Mouse (Mus musculus): Measurements from ENCODE around the gene Cyp2d12. TPM values are rescaled to one million over a fixed set of nuclear protein-coding genes. Genes with fewer than 3 reads are reported as not detected.
"Not testable (repeated sequence)": the region's sequence is repeated elsewhere in the genome, so short reads cannot be mapped to it uniquely, and the experiment has no call there.

Cyp2d12 gene
- polyA plus RNA-seq, 1 experiment from 2014 or later: not detected

GRCm38 (mm10) chr15:82542976-82543375 lies 11.9 kb upstream of the Cyp2d12 start:
- ATAC-seq (ENCODE audit: insufficient number of reproducible peaks, insufficient read depth, low FRiP score, low read depth); H3K27ac ChIP-seq (ENCODE audit: low read length); H3K36me3 ChIP-seq (ENCODE audit: control insufficient read depth, insufficient read depth, low read length); H3K4me3 ChIP-seq (ENCODE audit: low read depth, low read length); H3K4me2 ChIP-seq (replicated peaks; ENCODE audit: low read depth, low read length); H3K4me1 ChIP-seq (ENCODE audit: control insufficient read depth, insufficient read depth, low read length); H3K27me3 ChIP-seq (ENCODE audit: control insufficient read depth, insufficient read depth, low read length); H3K9me3 ChIP-seq (ENCODE audit: control insufficient read depth, low read depth, low read length); H3K9ac ChIP-seq (replicated peaks; ENCODE audit: low read depth, low read length): not testable (repeated sequence)
- 56% methylated on average over 3 of the region's 3 CpGs for WGBS

GRCm38 (mm10) chr15:82544561-82544960 lies 10.3 kb upstream of the Cyp2d12 start:
- H3K27ac ChIP-seq (ENCODE audit: low read length); H3K9me3 ChIP-seq (ENCODE audit: control insufficient read depth, low read depth, low read length); ATAC-seq (ENCODE audit: insufficient number of reproducible peaks, insufficient read depth, low FRiP score, low read depth); H3K27me3 ChIP-seq (ENCODE audit: control insufficient read depth, insufficient read depth, low read length); H3K4me3 ChIP-seq (ENCODE audit: low read depth, low read length); H3K4me2 ChIP-seq (replicated peaks; ENCODE audit: low read depth, low read length); H3K4me1 ChIP-seq (ENCODE audit: control insufficient read depth, insufficient read depth, low read length); H3K36me3 ChIP-seq (ENCODE audit: control insufficient read depth, insufficient read depth, low read length); H3K9ac ChIP-seq (replicated peaks; ENCODE audit: low read depth, low read length): not testable (repeated sequence)

- not testable (repeated sequence) for H3K9ac ChIP-seq (replicated peaks; ENCODE audit: low read depth, low read length); H3K27ac ChIP-seq (ENCODE audit: low read length); ATAC-seq (ENCODE audit: insufficient number of reproducible peaks, insufficient read depth, low FRiP score, low read depth); H3K27me3 ChIP-seq (ENCODE audit: control insufficient read depth, insufficient read depth, low read length); H3K4me3 ChIP-seq (ENCODE audit: low read depth, low read length); H3K4me2 ChIP-seq (replicated peaks; ENCODE audit: low read depth, low read length); H3K36me3 ChIP-seq (ENCODE audit: control insufficient read depth, insufficient read depth, low read length); H3K9me3 ChIP-seq (ENCODE audit: control insufficient read depth, low read depth, low read length); H3K4me1 ChIP-seq (ENCODE audit: control insufficient read depth, insufficient read depth, low read length)
- 76% methylated on average over 4 of the region's 4 CpGs for whole genome bisulfite sequencing
Measured at GRCm38 (mm10) chr15:82547753-82548152, 7.1 kb upstream of the Cyp2d12 start.

GRCm38 (mm10) chr15:82553211-82553610 lies 1.7 kb upstream of the Cyp2d12 start:
- H3K4me2 ChIP-seq (replicated peaks; ENCODE audit: low read depth, low read length); H3K4me3 ChIP-seq (ENCODE audit: low read depth, low read length); H3K27ac ChIP-seq (ENCODE audit: low read length); H3K27me3 ChIP-seq (ENCODE audit: control insufficient read depth, insufficient read depth, low read length); H3K4me1 ChIP-seq (ENCODE audit: control insufficient read depth, insufficient read depth, low read length); H3K9me3 ChIP-seq (ENCODE audit: control insufficient read depth, low read depth, low read length); ATAC-seq (ENCODE audit: insufficient number of reproducible peaks, insufficient read depth, low FRiP score, low read depth); H3K9ac ChIP-seq (replicated peaks; ENCODE audit: low read depth, low read length); H3K36me3 ChIP-seq (ENCODE audit: control insufficient read depth, insufficient read depth, low read length): not testable (repeated sequence)
- WGBS: 92% methylated on average over 2 of the region's 2 CpGs

GRCm38 (mm10) chr15:82572856-82573255 lies 18.0 kb downstream of the Cyp2d12 start:
- Histone ChIP-seq H3K9me3 (ENCODE audit: control insufficient read depth, low read depth, low read length) (no peaks in the 10 kb centered on the region), H3K27me3 (ENCODE audit: control insufficient read depth, insufficient read depth, low read length) (no peaks in the 10 kb centered on the region), H3K27ac (ENCODE audit: low read length) (no peak overlapping the region), H3K36me3 (ENCODE audit: control insufficient read depth, insufficient read depth, low read length) (no peaks in the 10 kb centered on the region), H3K4me1 (ENCODE audit: control insufficient read depth, insufficient read depth, low read length) (no peaks in the 10 kb centered on the region), H3K9ac (replicated peaks; ENCODE audit: low read depth, low read length) (no peak overlapping the region), H3K4me3 (ENCODE audit: low read depth, low read length) (no peak overlapping the region), H3K4me2 (replicated peaks; ENCODE audit: low read depth, low read length) (no peak overlapping the region)
- ATAC-seq (ENCODE audit: insufficient number of reproducible peaks, insufficient read depth, low FRiP score, low read depth): no peak
- WGBS: 74% methylated on average over 1 of the region's 1 CpGs

- no peak for ATAC-seq (ENCODE audit: insufficient number of reproducible peaks, insufficient read depth, low FRiP score, low read depth)
Measured at GRCm38 (mm10) chr15:82579071-82579470, 24.2 kb downstream of the Cyp2d12 start.

GRCm38 (mm10) chr15:82582621-82583020 lies 27.7 kb downstream of the Cyp2d12 start:
- Histone ChIP-seq H3K4me2 (replicated peaks; ENCODE audit: low read depth, low read length) (no peak overlapping the region), H3K9ac (replicated peaks; ENCODE audit: low read depth, low read length) (no peak overlapping the region), H3K27me3 (ENCODE audit: control insufficient read depth, insufficient read depth, low read length) (no peaks in the 10 kb centered on the region), H3K4me3 (ENCODE audit: low read depth, low read length) (no peak overlapping the region), H3K4me1 (ENCODE audit: control insufficient read depth, insufficient read depth, low read length) (no peaks in the 10 kb centered on the region), H3K27ac (ENCODE audit: low read length) (no peak overlapping the region), H3K9me3 (ENCODE audit: control insufficient read depth, low read depth, low read length) (no peaks in the 10 kb centered on the region), H3K36me3 (ENCODE audit: control insufficient read depth, insufficient read depth, low read length) (no peaks in the 10 kb centered on the region)
- WGBS: 69% methylated on average over 9 of the region's 9 CpGs
- ATAC-seq (ENCODE audit: insufficient number of reproducible peaks, insufficient read depth, low FRiP score, low read depth): no peak

More at GRCm38 (mm10) chr15:82579071-82579470, 24.2 kb downstream of the Cyp2d12 start:
- WGBS: 71% methylated on average over 2 of the region's 2 CpGs
- Histone ChIP-seq H3K27me3 (ENCODE audit: control insufficient read depth, insufficient read depth, low read length) (no peaks in the 10 kb centered on the region), H3K9me3 (ENCODE audit: control insufficient read depth, low read depth, low read length) (no peaks in the 10 kb centered on the region), H3K4me3 (ENCODE audit: low read depth, low read length) (no peak overlapping the region), H3K4me1 (ENCODE audit: control insufficient read depth, insufficient read depth, low read length) (no peaks in the 10 kb centered on the region), H3K27ac (ENCODE audit: low read length) (no peak overlapping the region), H3K36me3 (ENCODE audit: control insufficient read depth, insufficient read depth, low read length) (no peaks in the 10 kb centered on the region), H3K4me2 (replicated peaks; ENCODE audit: low read depth, low read length) (no peak overlapping the region), H3K9ac (replicated peaks; ENCODE audit: low read depth, low read length) (no peak overlapping the region)

Small RNAs within 50 kb of the gene (microRNA-seq; reads per million reads assigned to microRNA genes)
- gene Gm27924: not detected
- not detected for gene Gm28023

Other genes starting within 250 kb of the Cyp2d12 start
- gene Naga, start 216.1 kb upstream of the Cyp2d12 start, polyA plus RNA-seq (2014; fragmentation: Nextera tagmentation; extraction: Ambion mirVana): 68.6 and 72.4 TPM in 2 replicates
- 15.2 and 16.1 TPM in 2 replicates for gene Pheta2, start 216.1 kb upstream of the Cyp2d12 start, polyA plus RNA-seq (2014; fragmentation: Nextera tagmentation; extraction: Ambion mirVana)
- gene Smdt1, start 216.1 kb upstream of the Cyp2d12 start, polyA plus RNA-seq (2014; fragmentation: Nextera tagmentation; extraction: Ambion mirVana): 251 and 266 TPM in 2 replicates
- gene Ndufa6, start 200.8 kb upstream of the Cyp2d12 start, polyA plus RNA-seq (2014; fragmentation: Nextera tagmentation; extraction: Ambion mirVana): 393 and 403 TPM in 2 replicates
- 5.9 and 10.4 TPM in 2 replicates for gene Cyp2d22, start 174.8 kb upstream of the Cyp2d12 start, polyA plus RNA-seq (2014; fragmentation: Nextera tagmentation; extraction: Ambion mirVana)
- gene Cyp2d11, start 161.1 kb upstream of the Cyp2d12 start, polyA plus RNA-seq (2014; fragmentation: Nextera tagmentation; extraction: Ambion mirVana): not detected in 2 replicates
- gene Cyp2d10, start 147.9 kb upstream of the Cyp2d12 start, polyA plus RNA-seq (2014; fragmentation: Nextera tagmentation; extraction: Ambion mirVana): not detected in 2 replicates
- not detected in 2 replicates for gene Cyp2d9, start 121.6 kb upstream of the Cyp2d12 start, polyA plus RNA-seq (2014; fragmentation: Nextera tagmentation; extraction: Ambion mirVana)
- gene Cyp2d34, start 65.9 kb downstream of the Cyp2d12 start, polyA plus RNA-seq (2014; fragmentation: Nextera tagmentation; extraction: Ambion mirVana): not detected in 2 replicates
- not detected in 2 replicates for gene Cyp2d40, start 209.1 kb downstream of the Cyp2d12 start, polyA plus RNA-seq (2014; fragmentation: Nextera tagmentation; extraction: Ambion mirVana)
- 10.7 and 12.1 TPM in 2 replicates for gene Cyp2d26, start 239.2 kb downstream of the Cyp2d12 start, polyA plus RNA-seq (2014; fragmentation: Nextera tagmentation; extraction: Ambion mirVana)

Measured in stomach, embryonic 14.5 days (tissue).